Mouse (Mus musculus) kidney, embryonic 14.5 days (tissue): ENCODE results near the gene Lta. TPM values are rescaled to one million over a fixed set of nuclear protein-coding genes. Genes with fewer than 3 reads are reported as not detected.

Experiments used
- ATAC-seq: fragments of 200-750 bp; cut with Nextera tagmentation; 2 replicates; pipeline ENCODE4 v1.8.0; 2017; ENCODE audit warnings: moderate number of reproducible peaks, mild to moderate bottlenecking, moderate TSS enrichment, moderate library complexity; ENCODE audit not compliant: low FRiP score, low TSS enrichment
- H3K27ac ChIP-seq: fragments of 300-500 bp; sonication (generic); 2 replicates; pipeline ENCODE4 v1.5.1; 2014; ENCODE audit warnings: low read depth, mild to moderate bottlenecking, low read length, moderate library complexity, mixed read lengths
- H3K27me3 ChIP-seq: fragments of 300-500 bp; sonication (generic); 2 replicates; pipeline ENCODE4 v1.6.1; 2014; ENCODE audit warnings: mild to moderate bottlenecking, low read length; ENCODE audit not compliant: control insufficient read depth, insufficient read depth
- H3K36me3 ChIP-seq: fragments of 300-500 bp; sonication (generic); 2 replicates; pipeline ENCODE4 v1.6.1; 2014; ENCODE audit warnings: low read length, mixed read lengths; ENCODE audit not compliant: control insufficient read depth, insufficient read depth
- H3K4me1 ChIP-seq: fragments of 300-500 bp; sonication (generic); 2 replicates; pipeline ENCODE4 v1.6.1; 2014; ENCODE audit warnings: low read length, mixed read lengths; ENCODE audit not compliant: control insufficient read depth, insufficient read depth
- H3K4me2 ChIP-seq: fragments of 300-500 bp; sonication (generic); replicated peaks from 2 replicates; pipeline ENCODE4 v1.6.1; 2014; ENCODE audit warnings: low read depth, mild to moderate bottlenecking, low read length
- H3K4me3 ChIP-seq: fragments of 300-500 bp; sonication (generic); 2 replicates; pipeline ENCODE4 v1.5.1; 2014; ENCODE audit warnings: mild to moderate bottlenecking, low read length
- H3K9ac ChIP-seq: fragments of 300-500 bp; sonication (generic); 2 replicates; pipeline ENCODE4 v1.6.1; 2014; ENCODE audit warnings: low read depth, mild to moderate bottlenecking, low read length, moderate library complexity
- H3K9me3 ChIP-seq: fragments of 300-500 bp; sonication (generic); 2 replicates; pipeline ENCODE4 v1.6.1; 2016; ENCODE audit warnings: low read length; ENCODE audit not compliant: control insufficient read depth
- WGBS: fragments of 180-500 bp; shearing (Covaris S2); extraction: QIAGEN DNeasy Blood & Tissue Kit; methylation state at CpG from one replicate; pipeline ENCODE4 v1.1.7; 2014; 5-methylcytosine and 5-hydroxymethylcytosine counted together
- polyA plus RNA-seq: library from polyadenylated mRNA; unstranded; fragments of >200 nt; fragmentation: Nextera tagmentation; extraction: Ambion mirVana; gene quantifications from 2 replicates; pipeline ENCODE4 v1.2.1, GENCODE M21; 2014

The Lta gene
- polyA plus RNA-seq, 1 experiment from 2014 or later, result not detected

DNA sequence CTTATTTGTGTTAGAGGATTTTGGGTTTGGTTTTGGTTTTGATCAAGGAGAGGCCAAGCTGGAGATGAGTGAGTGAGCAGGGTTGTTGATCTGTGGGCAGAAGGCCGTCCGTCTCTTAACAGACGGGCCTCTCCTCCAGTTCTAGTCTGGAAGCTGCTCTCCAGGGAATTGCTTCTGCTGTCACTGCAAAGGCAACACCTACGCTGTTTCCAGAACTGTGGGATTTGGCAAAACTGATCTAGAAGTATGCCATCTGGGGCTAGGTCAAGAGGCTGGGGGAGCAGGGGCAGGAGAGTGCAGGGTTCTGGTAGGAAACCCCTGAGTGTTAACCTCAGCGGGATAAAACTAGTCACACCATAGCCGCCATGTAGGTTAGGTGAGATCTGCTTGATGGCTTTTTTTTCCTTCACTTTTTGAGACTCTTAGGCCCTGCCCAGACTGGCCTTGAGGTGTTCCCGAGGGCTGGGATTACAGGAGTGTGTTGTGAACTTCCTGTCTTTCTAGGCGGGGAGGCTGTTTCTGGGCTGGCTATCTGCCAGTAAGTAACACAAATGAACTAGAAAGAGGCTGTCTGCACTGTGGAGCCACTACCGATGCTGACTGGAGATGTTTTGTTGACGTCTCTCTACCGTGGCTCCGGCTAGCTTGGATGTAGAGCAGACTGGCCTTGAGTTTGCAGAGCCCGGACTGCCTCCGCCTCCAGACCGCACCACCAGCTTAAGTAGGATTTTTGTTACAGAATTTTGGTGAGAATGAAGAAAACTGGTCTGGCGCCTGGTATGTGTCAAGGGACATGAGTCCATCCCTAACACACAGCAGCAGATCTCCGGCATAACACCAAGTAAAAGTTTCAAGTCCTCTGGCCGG lies 28.2 kb upstream of the Lta start, which contains the start of gene Atp6v1g2:
TSS of gene Atp6v1g2 (plus strand) at position 547 of the 867 bp plus-strand sequence.
- Histone ChIP-seq H3K4me1 (peaks cover 28% of the 10 kb centered on the region), H3K36me3 (peaks cover 27% of the 10 kb centered on the region)

DNA sequence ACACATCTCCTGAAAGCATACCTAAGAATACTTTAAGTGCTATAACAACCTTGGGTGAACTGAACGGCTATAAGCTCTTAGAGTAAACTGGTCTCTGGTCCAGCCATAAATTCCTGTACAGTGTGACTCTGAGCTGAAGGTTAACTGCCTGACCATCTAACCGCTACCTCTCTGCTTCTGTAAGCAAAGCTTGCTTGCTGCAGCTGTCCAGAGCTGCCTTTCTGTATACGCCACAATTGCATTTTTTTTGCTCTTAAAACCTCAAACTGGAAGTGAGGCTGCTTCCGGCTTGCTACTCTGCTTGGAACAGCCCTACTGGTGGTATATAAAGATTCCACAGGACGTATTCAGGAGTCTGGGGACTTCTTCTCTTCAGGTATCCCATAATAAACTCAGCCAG lies 27.5 kb upstream of the Lta start:
- H3K4me3 ChIP-seq, result no peak overlapping the region
- H3K9ac ChIP-seq, result no peak overlapping the region
- H3K4me2 ChIP-seq, result no peak overlapping the region
- no peaks in the 10 kb centered on the region for H3K27me3 ChIP-seq
- no peak for ATAC-seq
- H3K36me3 ChIP-seq, result peaks cover 34% of the 10 kb centered on the region
- peak overlapping the region; percentile 68; the same call in 1 of the 2 replicates for H3K27ac ChIP-seq
- H3K4me1 ChIP-seq, result peaks cover 28% of the 10 kb centered on the region
- H3K9me3 ChIP-seq, result no peaks in the 10 kb centered on the region
- WGBS, result 60% methylated on average over 5 of the region's 5 CpGs

More for the DNA sequence above, 28.2 kb upstream of the Lta start, which contains the start of gene Atp6v1g2:
- peak within 1 kb of the TSS; percentile 79 for H3K4me2 ChIP-seq
- 62% methylated on average over 18 of the region's 18 CpGs for WGBS
- no peaks in the 10 kb centered on the region for H3K27me3 ChIP-seq
- peak within 1 kb of the TSS; percentile 62; the same call in 1 of the 2 replicates for H3K4me3 ChIP-seq
- no peaks in the 10 kb centered on the region for H3K9me3 ChIP-seq
- peak within 1 kb of the TSS; percentile 68 for H3K27ac ChIP-seq
- H3K9ac ChIP-seq, result peak within 1 kb of the TSS; percentile 82; the same call in 1 of the 2 replicates
- no peak for ATAC-seq

DNA sequence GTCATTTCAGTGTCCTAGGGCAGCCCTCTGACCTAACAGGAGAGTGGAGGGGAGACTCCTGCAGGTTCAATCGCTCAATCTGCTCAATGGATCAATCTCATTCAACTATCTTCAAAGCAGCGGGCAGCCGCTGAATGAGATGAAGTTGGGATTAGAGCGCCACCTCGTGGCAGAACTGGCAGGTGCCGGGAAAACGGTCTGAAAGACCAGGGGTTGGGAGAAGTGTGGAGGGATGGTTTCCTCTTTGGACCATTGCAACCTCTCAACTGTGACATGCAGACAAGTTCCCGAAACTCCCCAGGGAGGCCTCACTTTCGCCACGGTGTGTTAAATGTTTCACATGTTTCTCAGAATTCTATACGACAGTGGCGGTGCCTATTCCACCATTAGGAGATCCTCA lies 26.9 kb upstream of the Lta start:
- peaks cover 40% of the 10 kb centered on the region for H3K36me3 ChIP-seq
- H3K4me3 ChIP-seq, result no peak overlapping the region
- ATAC-seq, result no peak
- H3K27ac ChIP-seq, result peak overlapping the region; percentile 68; the same call in 1 of the 2 replicates
- no peak overlapping the region for H3K4me2 ChIP-seq
- H3K27me3 ChIP-seq, result no peaks in the 10 kb centered on the region
- peaks cover 28% of the 10 kb centered on the region for H3K4me1 ChIP-seq
- WGBS, result 10% methylated on average over 12 of the region's 12 CpGs
- no peak overlapping the region for H3K9ac ChIP-seq
- H3K9me3 ChIP-seq, result no peaks in the 10 kb centered on the region

DNA sequence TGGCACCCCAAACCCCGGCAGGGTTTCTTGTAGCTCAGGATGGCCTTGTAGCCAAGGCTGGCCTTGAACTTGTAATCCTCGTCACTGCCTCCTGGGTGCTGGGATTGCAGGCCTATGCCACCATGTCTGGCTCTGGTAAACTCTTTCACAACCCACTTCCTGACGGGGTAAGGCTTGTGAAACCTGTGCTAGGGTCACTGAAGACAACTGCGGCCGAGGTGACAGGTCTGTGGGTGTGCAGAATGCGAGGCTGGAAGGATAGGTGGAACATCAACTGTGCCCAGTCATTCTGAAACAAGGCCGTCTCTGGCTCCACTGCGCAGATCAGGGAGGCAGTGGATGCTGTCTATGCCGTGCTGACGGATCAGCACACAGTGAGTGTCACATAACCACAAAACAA lies 25.9 kb upstream of the Lta start:
- Histone ChIP-seq H3K9ac (no peak overlapping the region), H3K9me3 (no peaks in the 10 kb centered on the region), H3K27ac (no peak overlapping the region), H3K27me3 (no peaks in the 10 kb centered on the region), H3K4me1 (peaks cover 25% of the 10 kb centered on the region), H3K4me3 (no peak overlapping the region), H3K36me3 (peaks cover 40% of the 10 kb centered on the region), H3K4me2 (no peak overlapping the region)
- ATAC-seq, result no peak
- 93% methylated on average over 10 of the region's 10 CpGs for WGBS

DNA sequence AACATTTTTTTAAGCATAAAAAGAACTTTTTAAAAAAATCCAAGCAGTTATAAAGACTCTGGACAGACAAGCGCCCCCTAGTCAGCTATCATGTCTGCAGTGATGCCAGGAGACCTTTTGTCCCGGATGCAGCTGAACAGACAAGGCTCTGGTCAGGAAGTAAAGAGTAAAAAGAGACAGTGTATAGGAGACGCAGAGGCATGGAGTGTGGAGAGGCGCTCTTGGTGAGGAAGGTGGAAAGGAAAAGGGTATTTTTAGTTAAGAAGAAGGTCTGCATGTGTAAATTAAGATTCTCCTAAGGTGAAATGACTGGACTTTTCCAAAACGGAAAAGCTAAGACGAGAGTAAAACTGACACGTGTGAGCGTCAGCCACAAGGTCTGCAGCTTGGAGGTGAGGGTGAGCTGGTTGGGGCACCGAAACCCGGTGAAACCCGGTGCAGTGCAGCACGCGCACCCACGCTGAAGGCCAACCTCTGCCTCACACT lies 21.5 kb upstream of the Lta start:
- peaks cover 2% of the 10 kb centered on the region; the same call in 1 of the 2 replicates for H3K4me1 ChIP-seq
- H3K4me2 ChIP-seq, result no peak overlapping the region
- H3K36me3 ChIP-seq, result peaks cover 45% of the 10 kb centered on the region
- no peak overlapping the region for H3K9ac ChIP-seq
- H3K4me3 ChIP-seq, result no peak overlapping the region
- 80% methylated on average over 14 of the region's 14 CpGs for WGBS
- no peak for ATAC-seq
- no peaks in the 10 kb centered on the region for H3K9me3 ChIP-seq
- no peaks in the 10 kb centered on the region for H3K27me3 ChIP-seq
- H3K27ac ChIP-seq, result no peak overlapping the region

DNA sequence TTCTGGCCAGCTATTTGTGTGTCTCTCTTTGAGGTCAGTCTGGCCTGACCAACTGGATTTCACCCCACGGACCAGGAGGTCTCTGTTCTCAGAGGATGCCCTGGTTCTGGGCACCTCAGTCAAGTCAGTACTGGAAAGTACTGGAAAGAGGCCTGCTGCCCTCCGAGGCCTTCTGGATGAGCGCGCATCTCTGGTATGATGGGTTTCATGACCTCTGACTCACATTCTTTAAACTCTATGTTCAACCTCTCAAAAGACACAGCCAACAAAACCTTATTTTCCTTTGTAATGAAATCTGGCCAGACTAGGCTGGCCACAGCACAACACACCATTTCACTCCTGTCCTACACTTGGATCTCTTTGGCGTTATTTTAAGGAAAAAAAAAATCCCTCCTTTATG lies 20.3 kb upstream of the Lta start:
- Histone ChIP-seq H3K36me3 (peaks cover 45% of the 10 kb centered on the region), H3K4me3 (no peak overlapping the region), H3K27me3 (no peaks in the 10 kb centered on the region), H3K4me1 (no peaks in the 10 kb centered on the region), H3K9me3 (no peaks in the 10 kb centered on the region), H3K27ac (no peak overlapping the region), H3K9ac (no peak overlapping the region), H3K4me2 (no peak overlapping the region)
- ATAC-seq, result no peak
- WGBS, result 96% methylated on average over 5 of the region's 5 CpGs

DNA sequence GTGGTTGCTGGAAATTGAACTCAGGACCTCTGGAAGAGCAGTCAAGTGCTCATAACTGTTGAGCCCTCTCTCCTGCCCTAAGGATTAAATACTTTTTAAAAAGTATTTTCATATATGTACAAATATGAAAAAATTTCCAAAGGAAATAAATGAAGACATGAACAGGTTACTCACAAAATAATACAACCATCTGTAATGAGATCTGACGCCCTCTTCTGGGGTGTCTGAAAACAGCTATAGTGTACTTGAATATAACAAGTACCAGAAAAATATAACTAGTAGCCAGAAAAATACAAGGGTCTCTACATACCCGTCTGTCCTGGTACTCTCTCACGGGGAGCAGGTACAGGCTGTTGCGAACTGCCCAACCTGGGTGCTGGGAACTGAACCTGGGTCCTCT lies 19.5 kb upstream of the Lta start:
- H3K9ac ChIP-seq, result no peak overlapping the region
- no peak overlapping the region for H3K27ac ChIP-seq
- no peaks in the 10 kb centered on the region for H3K27me3 ChIP-seq
- ATAC-seq, result no peak
- H3K4me2 ChIP-seq, result no peak overlapping the region
- no peaks in the 10 kb centered on the region for H3K9me3 ChIP-seq
- 92% methylated on average over 4 of the region's 4 CpGs for WGBS
- H3K4me1 ChIP-seq, result no peaks in the 10 kb centered on the region; the same call in 1 of the 2 replicates
- H3K4me3 ChIP-seq, result no peak overlapping the region
- H3K36me3 ChIP-seq, result peaks cover 47% of the 10 kb centered on the region

DNA sequence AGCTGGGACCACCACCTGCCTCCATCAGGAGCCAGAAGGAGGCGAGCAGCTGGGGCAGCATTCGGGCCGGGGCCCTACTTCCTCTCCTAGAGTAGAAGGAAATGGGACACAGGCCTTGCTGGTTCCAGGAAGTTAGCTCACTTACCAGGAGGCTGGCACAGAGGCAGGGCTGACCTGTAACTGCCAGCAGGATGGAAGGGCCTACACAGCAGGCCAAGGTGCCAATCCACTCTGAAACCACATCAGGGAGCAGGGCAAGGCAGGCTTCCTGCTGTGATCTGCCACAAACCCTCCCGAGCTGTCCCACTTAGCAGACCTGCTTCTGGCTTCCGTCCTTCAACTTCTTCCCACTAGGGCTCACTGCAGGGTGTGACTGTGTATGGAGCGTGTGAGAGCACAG lies 17.1 kb upstream of the Lta start:
- no peak for ATAC-seq
- H3K27me3 ChIP-seq, result no peaks in the 10 kb centered on the region
- 90% methylated on average over 6 of the region's 6 CpGs for WGBS
- H3K27ac ChIP-seq, result no peak overlapping the region
- H3K9me3 ChIP-seq, result no peaks in the 10 kb centered on the region
- peaks cover 27% of the 10 kb centered on the region for H3K36me3 ChIP-seq
- no peaks in the 10 kb centered on the region; the same call in 1 of the 2 replicates for H3K4me1 ChIP-seq
- no peak overlapping the region for H3K4me2 ChIP-seq
- H3K9ac ChIP-seq, result no peak overlapping the region
- H3K4me3 ChIP-seq, result no peak overlapping the region
